Mouse (Mus musculus): ENCODE measurements at regions not wholly inside any gene's neighbourhood (a gene's known extent, or its start where the extent isn't known, plus 50 kb on each side); places are given as distances from the start of the nearest gene placed in this dataset.
A peak's percentile ranks its signal among the peaks of the same experiment; 100 is the strongest.
"Not testable (repeated sequence)": the region's sequence is repeated elsewhere in the genome, so short reads cannot be mapped to it uniquely, and the experiment has no call there.

- DNase-seq (ENCODE audit: low read depth, low spot score): no peak
Measured at GRCm38 (mm10) chr8:100393327-100393726, 977.1 kb upstream of the Cdh8 start.

- DNase-seq (ENCODE audit: low read depth, low spot score): no peak
Measured at GRCm38 (mm10) chr8:100367663-100368062, 951.4 kb upstream of the Cdh8 start.

- DNase-seq (ENCODE audit: low read depth, low spot score): no peak
Measured at GRCm38 (mm10) chr8:100362772-100363171, 946.5 kb upstream of the Cdh8 start.

- not testable (repeated sequence) for DNase-seq (ENCODE audit: low read depth, low spot score)
Measured at GRCm38 (mm10) chr8:100360541-100360940, 944.3 kb upstream of the Cdh8 start.

- DNase-seq (ENCODE audit: low read depth, low spot score): peak; percentile 2
Measured at GRCm38 (mm10) chr8:100334528-100334927, 918.3 kb upstream of the Cdh8 start.

GRCm38 (mm10) chr8:100325616-100326015 is 909.3 kb upstream of the Cdh8 start:
- no peak for DNase-seq (ENCODE audit: low read depth, low spot score)

GRCm38 (mm10) chr8:100323471-100323870 is 907.2 kb upstream of the Cdh8 start:
- DNase-seq (ENCODE audit: low read depth, low spot score): no peak

GRCm38 (mm10) chr8:100298191-100298590 is 881.9 kb upstream of the Cdh8 start:
- DNase-seq (ENCODE audit: low read depth, low spot score): no peak

GRCm38 (mm10) chr8:100292588-100292987 is 876.3 kb upstream of the Cdh8 start:
- DNase-seq (ENCODE audit: low read depth, low spot score): no peak

GRCm38 (mm10) chr8:100291981-100292380 is 875.7 kb upstream of the Cdh8 start:
- no peak for DNase-seq (ENCODE audit: low read depth, low spot score)

Data from retina, adult 2 months (tissue).